Mouse (Mus musculus): ENCODE results near the gene Polr2f.

Polr2f gene

DNA sequence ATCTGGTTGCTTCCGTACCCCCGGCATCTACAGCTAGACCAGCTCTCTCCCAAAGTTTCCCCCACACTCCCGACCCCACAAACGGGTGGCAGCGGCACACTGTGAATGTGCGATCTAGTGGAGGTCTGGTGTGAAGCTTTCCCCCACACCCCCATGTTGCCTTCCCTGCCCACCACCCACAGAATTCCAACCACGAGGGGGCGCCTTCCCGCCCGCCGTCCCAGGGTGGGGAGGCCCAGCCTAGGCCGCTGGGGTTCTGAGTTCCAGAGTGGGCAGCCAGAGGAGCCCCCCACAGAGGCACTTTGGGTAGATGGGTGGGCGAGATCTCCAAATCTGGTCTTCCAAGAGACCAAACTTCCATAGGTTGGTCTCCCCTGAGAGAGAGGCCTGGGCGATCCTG, 22.0 kb downstream of the Polr2f start:
- DNase-seq: no peak

DNA sequence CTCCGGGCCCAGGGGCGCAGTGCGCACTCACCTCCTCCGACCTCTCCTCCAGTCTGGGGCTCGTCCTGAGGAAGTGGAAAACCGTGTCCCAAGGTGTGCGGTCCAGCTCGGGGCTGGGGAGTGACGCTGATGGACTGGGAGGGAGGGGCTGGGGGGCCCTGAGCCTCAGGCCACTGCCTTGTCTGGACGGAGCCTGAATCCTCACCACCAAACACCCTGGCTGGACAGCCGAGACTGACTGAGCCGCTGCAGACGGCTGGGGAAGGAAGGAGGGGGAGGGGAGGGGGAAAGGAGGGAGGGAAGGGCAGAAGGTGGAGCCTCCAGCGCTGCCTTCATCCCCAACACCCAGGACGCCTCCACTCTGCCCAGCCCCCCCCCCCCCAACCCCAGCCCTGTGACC, 23.4 kb downstream of the Polr2f start:
- DNase-seq: no peak

GRCm38 (mm10) chr15:79165140-79165539, 24.3 kb downstream of the Polr2f start, which contains the start of gene Sox10:
Gene Sox10, minus strand, starts transcription at chr15:79165240.
- no peak for DNase-seq

DNA sequence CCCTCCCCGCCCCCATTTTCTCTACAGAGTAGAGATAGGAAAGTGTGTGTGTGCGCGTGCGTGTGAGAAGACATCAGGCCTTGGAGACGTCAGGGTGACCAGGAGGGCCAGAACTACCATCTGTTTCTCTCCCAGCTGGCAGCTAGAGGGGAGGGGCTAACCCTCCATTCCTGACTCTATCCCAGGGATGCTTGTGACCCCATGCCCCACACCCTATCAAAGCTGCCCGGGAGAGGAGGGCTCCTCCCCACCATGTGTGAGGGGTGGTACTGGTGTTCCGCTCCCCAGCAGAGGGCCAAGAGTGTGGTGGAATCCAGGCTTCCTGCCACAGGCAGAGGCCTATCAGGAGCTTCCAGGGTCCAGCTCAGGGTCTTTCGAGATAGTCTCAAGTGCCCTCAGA, 25.9 kb downstream of the Polr2f start:
- no peak for DNase-seq

DNA sequence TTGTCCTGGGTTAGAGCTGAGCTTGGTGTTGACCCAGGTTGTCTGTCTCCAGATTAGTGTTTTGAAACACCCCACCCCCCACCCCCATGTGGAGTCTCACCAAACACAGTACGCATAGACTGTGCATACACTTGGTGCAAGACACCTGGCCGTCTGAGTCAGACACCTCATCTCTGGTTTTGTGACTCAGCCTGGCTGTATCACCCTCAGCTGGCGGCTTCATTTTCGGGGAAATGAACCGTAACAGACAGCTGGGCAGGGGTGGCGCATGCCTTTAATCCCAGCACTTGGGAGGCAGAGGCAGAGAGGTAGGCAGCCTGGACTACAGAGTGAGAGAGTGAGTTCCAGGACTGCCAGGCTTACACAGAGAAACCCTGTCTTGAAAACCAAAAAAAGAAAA, 36.1 kb downstream of the Polr2f start:
- no peak for DNase-seq

- DNase-seq: no peak
Observed at GRCm38 (mm10) chr15:79185213-79185612, 44.4 kb downstream of the Polr2f start.

DNA sequence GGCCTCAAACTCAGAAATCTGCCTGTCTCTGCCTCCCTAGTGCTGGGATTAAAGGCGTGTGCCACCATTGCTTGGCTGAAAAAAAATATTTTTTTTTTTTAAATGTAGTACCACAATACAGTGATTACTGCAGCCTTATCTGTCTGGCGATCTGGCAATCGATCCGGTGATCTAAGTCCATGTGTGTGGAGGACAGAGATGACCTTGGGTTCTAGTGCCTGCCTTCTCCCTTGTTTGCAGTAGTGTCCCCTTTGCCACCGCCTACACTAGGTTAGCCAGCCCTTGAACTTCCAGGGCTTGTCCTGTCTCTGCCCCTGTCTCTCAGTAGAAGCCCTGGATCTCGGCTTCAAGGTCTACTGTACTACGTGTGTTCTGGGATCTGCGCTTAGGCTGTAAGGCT, 47.0 kb downstream of the Polr2f start:
- DNase-seq: no peak

GRCm38 (mm10) chr15:79191426-79191825, 50.6 kb downstream of the Polr2f start:
- no peak for DNase-seq

GRCm38 (mm10) chr15:79192450-79192849, 51.6 kb downstream of the Polr2f start:
- DNase-seq: no peak

DNA sequence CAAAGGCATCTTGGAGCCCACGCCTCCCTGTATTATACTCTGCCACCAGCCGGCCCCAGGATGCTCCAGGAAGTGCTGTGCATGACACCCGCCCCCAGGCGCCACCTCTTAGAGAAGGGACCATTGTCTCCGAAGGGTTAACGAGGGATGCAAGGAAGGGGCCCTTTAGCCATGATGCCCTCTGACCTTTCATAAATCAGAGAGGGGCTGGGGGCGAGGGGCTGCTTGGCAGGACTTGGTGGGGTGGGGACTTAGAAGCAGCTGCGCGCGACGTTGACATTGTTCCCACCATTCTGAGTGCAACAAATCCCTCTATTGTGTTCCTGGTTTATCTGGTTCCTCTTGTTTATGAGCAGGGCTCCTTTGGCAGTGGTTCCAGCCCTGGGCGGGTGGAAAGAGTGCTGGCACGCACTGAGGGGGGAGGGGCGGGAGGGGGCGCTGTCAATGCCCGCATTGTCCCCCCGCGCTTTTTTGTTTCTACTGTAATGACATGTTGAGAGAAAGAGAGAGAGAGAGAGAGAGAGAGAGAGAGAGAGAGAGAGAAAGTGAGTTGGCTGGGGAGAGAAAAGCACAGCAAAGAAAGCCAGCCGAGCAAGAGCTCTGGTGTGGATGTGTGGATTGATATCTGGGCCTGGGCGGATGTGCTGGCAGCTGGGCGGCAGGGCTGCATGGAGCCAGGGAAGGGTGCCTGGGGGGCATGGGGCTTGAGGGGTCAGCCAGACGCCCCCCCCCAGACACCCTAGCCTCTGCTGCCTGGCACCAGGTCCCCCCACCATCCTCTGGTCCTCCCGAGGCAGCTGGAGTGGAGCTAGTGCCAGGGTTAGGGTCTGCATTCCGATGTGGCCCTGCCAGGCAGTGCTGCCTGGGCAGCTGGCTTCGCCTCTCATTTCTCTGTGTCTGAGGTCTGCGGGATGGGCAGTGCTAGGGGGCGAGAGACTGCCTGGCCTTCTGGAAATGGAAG, 52.4 kb downstream of the Polr2f start:
- no peak for DNase-seq

- no peak for DNase-seq
Observed at GRCm38 (mm10) chr15:79194048-79194447, 53.2 kb downstream of the Polr2f start.

- DNase-seq: no peak
Observed at GRCm38 (mm10) chr15:79194946-79195345, 54.1 kb downstream of the Polr2f start.

DNA sequence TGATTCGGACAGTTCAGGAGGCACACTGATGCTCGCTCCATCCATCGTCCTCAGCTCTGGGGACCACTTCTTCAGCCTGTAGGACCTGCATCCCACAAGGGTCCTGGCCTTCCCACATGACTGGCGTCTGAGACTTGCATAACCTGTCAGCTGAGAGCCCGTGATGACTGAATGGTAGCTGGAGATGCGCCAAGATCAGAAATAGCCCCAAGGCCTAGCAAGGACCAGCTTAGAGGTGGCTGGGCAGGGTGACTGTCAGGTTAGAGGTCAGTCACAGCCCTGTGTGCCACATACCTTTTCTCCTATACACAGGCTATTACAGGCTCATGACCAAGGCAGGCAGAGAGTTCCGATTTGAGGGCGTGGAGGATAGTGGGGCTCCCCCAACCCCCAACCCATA, 54.7 kb downstream of the Polr2f start:
- no peak for DNase-seq

DNA sequence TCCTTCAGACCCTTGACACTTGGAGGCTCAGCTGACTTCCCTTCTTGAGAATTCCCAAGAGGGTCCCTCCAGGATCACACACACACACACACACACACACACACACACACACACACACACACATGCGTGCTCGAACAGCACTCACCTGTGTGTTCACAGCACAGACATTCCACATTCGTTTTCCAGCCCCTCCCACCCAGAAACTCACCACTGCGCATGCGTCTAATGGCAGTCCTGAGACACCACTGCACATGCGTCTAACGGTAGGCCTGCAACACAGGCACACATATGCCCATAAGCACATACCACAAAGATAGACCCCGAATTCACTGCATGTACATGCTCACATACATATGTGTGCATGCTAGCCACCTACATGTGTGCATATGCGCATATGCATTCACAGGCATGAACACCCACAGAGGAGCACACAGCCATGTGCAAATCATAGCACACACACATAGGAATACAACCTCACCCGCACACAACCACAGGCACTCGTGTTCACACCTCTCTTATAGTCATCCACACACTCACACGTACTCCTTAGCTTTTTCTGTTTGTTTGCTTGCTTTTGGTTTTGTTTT, 58.7 kb downstream of the Polr2f start:
- DNase-seq: no peak
